Mouse (Mus musculus): Measurements from ENCODE around the gene Brsk1.

GRCm38 (mm10) chr7:4759670-4760069, 69.3 kb downstream of the Brsk1 start:
- no peak for TF ChIP-seq CTCF (IDR thresholded peaks at IDR 0.05; ENCODE audit: low read depth)
- TF ChIP-seq EP300 (IDR thresholded peaks at IDR 0.05; ENCODE audit: low read depth), result no peak
